Mouse (Mus musculus) liver, adult 2 months (tissue): ENCODE results near the gene Ntf5.

Experiments
- CTCF ChIP-seq: fragments of 200-500 bp; IDR thresholded peaks from 2 replicates; pipeline ENCODE4 v1.5.1; 2011; ENCODE audit warnings: low read depth, low read length, control low read depth
- POLR2A ChIP-seq: fragments of 200-500 bp; IDR thresholded peaks from 2 replicates; pipeline ENCODE4 v1.6.1; 2011; ENCODE audit warnings: low read length, control low read depth; ENCODE audit not compliant: insufficient read depth; ENCODE audit errors: extremely low read depth

DNA sequence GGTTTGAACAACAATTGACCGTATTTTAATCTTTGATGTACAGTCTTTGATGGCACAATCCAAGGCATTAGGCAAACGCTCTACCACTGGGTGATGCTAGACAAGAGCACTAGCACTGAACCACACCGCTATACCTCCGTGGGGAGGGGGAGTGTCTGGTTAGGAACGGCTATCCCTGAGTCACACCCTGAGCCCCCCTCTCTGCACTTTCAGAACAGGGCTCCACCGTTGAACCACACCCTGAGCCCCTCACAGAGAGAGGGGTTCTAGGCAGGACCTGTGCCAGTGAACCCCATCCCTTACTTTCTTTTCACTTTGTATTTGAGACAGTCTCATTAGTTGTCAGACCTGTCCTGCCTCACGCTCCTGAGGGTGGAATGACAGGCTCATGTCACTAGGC is 5.1 kb upstream of the Ntf5 start:
- TF ChIP-seq CTCF (no peak), POLR2A (no peak)
